Mouse (Mus musculus) lung, postnatal 14 days (tissue): ENCODE data around the gene Kif21a.
A peak's percentile ranks its signal among the peaks of the same experiment; 100 is the strongest.

Experiments
- DNase-seq: peaks from one replicate; pipeline ENCODE4 v3.0.0; 2021

Kif21a gene

GRCm38 (mm10) chr15:91049496-91050441, at the start of gene Kif21a:
TSS of gene Kif21a (minus strand) at chr15:91049948.
- peak; percentile 74 for DNase-seq

- no peak for DNase-seq
Measured at GRCm38 (mm10) chr15:91096606-91097005, 46.9 kb upstream of the Kif21a start.

- no peak for DNase-seq
Measured at GRCm38 (mm10) chr15:91089427-91089826, 39.7 kb upstream of the Kif21a start.

- DNase-seq, result peak; percentile 54
Measured at GRCm38 (mm10) chr15:91088071-91088470, 38.3 kb upstream of the Kif21a start.

- no peak for DNase-seq
Measured at GRCm38 (mm10) chr15:91077457-91078410, 28.0 kb upstream of the Kif21a start.

GRCm38 (mm10) chr15:91072440-91072839, 22.7 kb upstream of the Kif21a start:
- no peak for DNase-seq

GRCm38 (mm10) chr15:91064310-91064826, 14.6 kb upstream of the Kif21a start:
- DNase-seq, result no peak

- DNase-seq, result no peak
Measured at GRCm38 (mm10) chr15:91063845-91064244, 14.1 kb upstream of the Kif21a start.

GRCm38 (mm10) chr15:91056866-91057342, 7.2 kb upstream of the Kif21a start:
- no peak for DNase-seq

GRCm38 (mm10) chr15:91056176-91056865, 6.6 kb upstream of the Kif21a start:
- DNase-seq, result no peak

- DNase-seq, result peak; percentile 0
Measured at GRCm38 (mm10) chr15:91048951-91049495, 725 bp downstream of the Kif21a start.

- no peak for DNase-seq
Measured at GRCm38 (mm10) chr15:91047627-91048026, 2.1 kb downstream of the Kif21a start.

GRCm38 (mm10) chr15:91046506-91046905, 3.2 kb downstream of the Kif21a start:
- DNase-seq, result peak; percentile 10

- no peak for DNase-seq
Measured at GRCm38 (mm10) chr15:91043263-91043662, 6.5 kb downstream of the Kif21a start.

GRCm38 (mm10) chr15:91038860-91039259, 10.9 kb downstream of the Kif21a start:
- no peak for DNase-seq

GRCm38 (mm10) chr15:91034090-91034489, 15.7 kb downstream of the Kif21a start:
- DNase-seq, result no peak

- no peak for DNase-seq
Measured at GRCm38 (mm10) chr15:91033529-91033928, 16.2 kb downstream of the Kif21a start.

- no peak for DNase-seq
Measured at GRCm38 (mm10) chr15:91028962-91029361, 20.8 kb downstream of the Kif21a start.

- DNase-seq, result no peak
Measured at GRCm38 (mm10) chr15:91028494-91028893, 21.3 kb downstream of the Kif21a start.

GRCm38 (mm10) chr15:91022276-91022675, 27.5 kb downstream of the Kif21a start:
- DNase-seq, result no peak

- DNase-seq, result no peak
Measured at GRCm38 (mm10) chr15:91018861-91019187, 30.9 kb downstream of the Kif21a start.
